Mouse (Mus musculus) heart, embryonic 10.5 days (tissue): Measurements from ENCODE around the gene Slc35b1. TPM values are rescaled to one million over a fixed set of nuclear protein-coding genes. Genes with fewer than 3 reads are reported as not detected.
"Not testable (repeated sequence)": the region's sequence is repeated elsewhere in the genome, so short reads cannot be mapped to it uniquely, and the experiment has no call there.

Experiments
- DNase-seq: peaks from one replicate; pipeline ENCODE4 v3.0.0-alpha.2; 2017; ENCODE audit warnings: low spot score
- H3K27ac ChIP-seq: fragments of 300-500 bp; sonication (generic); 2 replicates; pipeline ENCODE4 v1.5.1; 2016; ENCODE audit warnings: mild to moderate bottlenecking
- H3K27me3 ChIP-seq: fragments of 300-500 bp; sonication (generic); 2 replicates; pipeline ENCODE4 v1.6.1; 2016; ENCODE audit warnings: mild to moderate bottlenecking; ENCODE audit not compliant: poor library complexity, insufficient read depth, severe bottlenecking
- H3K36me3 ChIP-seq: fragments of 300-500 bp; sonication (generic); 2 replicates; pipeline ENCODE4 v1.6.1; 2016; ENCODE audit warnings: mild to moderate bottlenecking, moderate library complexity
- H3K4me1 ChIP-seq: fragments of 300-500 bp; sonication (generic); 2 replicates; pipeline ENCODE4 v1.6.1; 2016; ENCODE audit warnings: mild to moderate bottlenecking
- H3K4me3 ChIP-seq: fragments of 300-500 bp; sonication (generic); 2 replicates; pipeline ENCODE4 v1.5.1; 2016; ENCODE audit warnings: mild to moderate bottlenecking, moderate library complexity
- H3K9me3 ChIP-seq: fragments of 300-500 bp; sonication (generic); 2 replicates; pipeline ENCODE4 v1.6.1; 2016; ENCODE audit warnings: mild to moderate bottlenecking, moderate library complexity
- WGBS: fragments of 180-500 bp; shearing (Covaris S2); methylation state at CpG from one replicate; pipeline ENCODE4 v1.1.7; 2016; 5-methylcytosine and 5-hydroxymethylcytosine counted together
- polyA plus RNA-seq: library from polyadenylated mRNA; unstranded; fragments of >200 nt; fragmentation: Nextera tagmentation; extraction: Ambion mirVana; gene quantifications from 2 replicates; pipeline ENCODE4 v1.2.1, GENCODE M21; 2016

The Slc35b1 gene
- polyA plus RNA-seq, 1 experiment from 2014 or later, result 119 TPM

- Histone ChIP-seq H3K27me3 (peaks cover 7% of the 10 kb centered on the region), H3K4me3 (no peak overlapping the region), H3K4me1 (peaks cover 29% of the 10 kb centered on the region), H3K9me3 (no peaks in the 10 kb centered on the region), H3K36me3 (no peaks in the 10 kb centered on the region), H3K27ac (peak overlapping the region; percentile 85)
- DNase-seq, result no peak
- WGBS, result 71% methylated on average over 16 of the region's 16 CpGs
These were observed 19.2 kb downstream of the Slc35b1 start for GRCm38 (mm10) chr11:95403382-95404340.

GRCm38 (mm10) chr11:95405771-95406170, 21.3 kb downstream of the Slc35b1 start:
- Histone ChIP-seq H3K9me3 (no peaks in the 10 kb centered on the region), H3K27ac (no peak overlapping the region), H3K4me3 (no peak overlapping the region), H3K27me3 (no peaks in the 10 kb centered on the region), H3K36me3 (no peaks in the 10 kb centered on the region), H3K4me1 (peaks cover 24% of the 10 kb centered on the region)
- DNase-seq, result no peak
- 81% methylated on average over 4 of the region's 4 CpGs for WGBS

DNA sequence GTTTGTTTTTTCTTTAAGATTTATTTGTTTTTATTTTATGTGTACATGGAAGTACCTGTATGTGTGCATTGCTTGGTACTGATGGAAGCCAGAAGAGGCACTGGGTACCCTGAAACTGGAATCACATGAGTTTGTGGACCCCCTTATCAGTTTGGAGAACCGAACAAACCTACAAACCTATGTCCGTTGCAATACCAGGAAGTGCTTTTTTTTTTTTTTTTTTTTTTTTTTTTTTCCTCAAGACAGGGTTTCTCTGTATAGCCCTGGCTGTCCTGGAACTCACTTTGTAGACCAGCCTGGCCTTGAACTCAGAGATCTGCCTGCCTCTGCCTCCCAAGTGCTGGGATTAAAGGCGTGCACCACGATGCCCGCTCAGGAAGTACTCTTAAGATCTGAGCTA, 21.9 kb downstream of the Slc35b1 start:
- H3K9me3 ChIP-seq, H3K27me3 ChIP-seq, H3K36me3 ChIP-seq, H3K27ac ChIP-seq, DNase-seq, H3K4me3 ChIP-seq: not testable (repeated sequence)
- H3K4me1 ChIP-seq, result peaks cover 24% of the 10 kb centered on the region
- WGBS, result 91% methylated on average over 5 of the region's 5 CpGs

GRCm38 (mm10) chr11:95409450-95410112, 25.1 kb downstream of the Slc35b1 start:
- H3K9me3 ChIP-seq, result no peaks in the 10 kb centered on the region
- WGBS, result 81% methylated on average over 10 of the region's 10 CpGs
- DNase-seq, result no peak
- no peak overlapping the region for H3K4me3 ChIP-seq
- H3K36me3 ChIP-seq, result no peaks in the 10 kb centered on the region
- H3K27me3 ChIP-seq, result no peaks in the 10 kb centered on the region
- H3K4me1 ChIP-seq, result no peaks in the 10 kb centered on the region
- H3K27ac ChIP-seq, result no peak overlapping the region

DNA sequence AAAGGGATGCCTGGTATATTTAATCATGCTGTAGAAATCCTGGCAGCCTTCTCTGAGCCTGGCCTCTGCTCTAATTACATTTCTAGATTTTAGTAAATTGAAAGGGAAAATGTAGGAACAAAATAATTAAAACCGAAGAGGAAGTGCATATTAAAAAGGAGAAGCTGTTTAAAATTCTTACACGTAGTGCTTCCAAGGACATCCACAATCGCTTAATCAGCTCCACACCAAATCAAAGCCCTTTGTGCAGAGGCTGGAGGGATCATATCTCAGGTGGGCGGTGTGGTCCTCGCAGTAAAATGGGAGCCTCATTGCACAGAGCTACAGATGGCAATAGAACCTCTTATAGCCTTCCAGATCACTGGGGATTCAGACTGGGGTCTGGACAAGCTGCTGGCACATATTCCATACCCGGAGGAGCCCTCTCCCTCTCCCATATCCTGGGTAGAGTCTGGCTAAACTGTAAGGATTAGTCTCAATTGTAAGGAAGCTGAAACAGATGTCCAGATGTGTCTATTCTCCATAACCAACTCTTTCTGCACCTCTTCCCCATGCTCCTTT, 27.0 kb downstream of the Slc35b1 start:
- Histone ChIP-seq H3K4me1 (peaks cover 13% of the 10 kb centered on the region), H3K9me3 (no peaks in the 10 kb centered on the region), H3K4me3 (no peak overlapping the region), H3K27me3 (no peaks in the 10 kb centered on the region), H3K36me3 (no peaks in the 10 kb centered on the region), H3K27ac (no peak overlapping the region)
- DNase-seq, result no peak
- 75% methylated on average over 6 of the region's 6 CpGs for WGBS

DNA sequence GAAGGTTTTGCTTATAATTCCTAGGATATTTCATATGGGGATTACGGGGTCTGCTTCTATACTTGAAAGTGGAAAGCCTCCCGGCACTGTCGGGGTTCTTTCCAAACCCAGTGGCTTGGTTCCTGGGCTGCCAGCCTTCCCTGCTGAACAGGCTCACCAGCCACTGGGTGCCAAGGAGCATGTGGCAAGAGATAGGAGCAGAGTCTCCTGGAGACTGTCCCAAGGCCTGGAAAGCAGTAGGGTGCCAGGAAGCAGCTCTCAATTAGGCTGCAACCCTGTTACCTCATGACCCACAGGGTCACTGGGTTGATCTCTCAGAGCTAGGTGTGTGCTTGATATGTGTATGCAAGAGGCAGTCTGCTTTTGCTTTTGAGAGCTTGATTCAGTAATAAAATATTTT, 28.1 kb downstream of the Slc35b1 start:
- Histone ChIP-seq H3K9me3 (no peaks in the 10 kb centered on the region), H3K4me1 (peaks cover 13% of the 10 kb centered on the region), H3K36me3 (no peaks in the 10 kb centered on the region), H3K4me3 (no peak overlapping the region), H3K27me3 (no peaks in the 10 kb centered on the region), H3K27ac (no peak overlapping the region)
- DNase-seq, result no peak
- WGBS, result 85% methylated on average over 3 of the region's 3 CpGs

DNA sequence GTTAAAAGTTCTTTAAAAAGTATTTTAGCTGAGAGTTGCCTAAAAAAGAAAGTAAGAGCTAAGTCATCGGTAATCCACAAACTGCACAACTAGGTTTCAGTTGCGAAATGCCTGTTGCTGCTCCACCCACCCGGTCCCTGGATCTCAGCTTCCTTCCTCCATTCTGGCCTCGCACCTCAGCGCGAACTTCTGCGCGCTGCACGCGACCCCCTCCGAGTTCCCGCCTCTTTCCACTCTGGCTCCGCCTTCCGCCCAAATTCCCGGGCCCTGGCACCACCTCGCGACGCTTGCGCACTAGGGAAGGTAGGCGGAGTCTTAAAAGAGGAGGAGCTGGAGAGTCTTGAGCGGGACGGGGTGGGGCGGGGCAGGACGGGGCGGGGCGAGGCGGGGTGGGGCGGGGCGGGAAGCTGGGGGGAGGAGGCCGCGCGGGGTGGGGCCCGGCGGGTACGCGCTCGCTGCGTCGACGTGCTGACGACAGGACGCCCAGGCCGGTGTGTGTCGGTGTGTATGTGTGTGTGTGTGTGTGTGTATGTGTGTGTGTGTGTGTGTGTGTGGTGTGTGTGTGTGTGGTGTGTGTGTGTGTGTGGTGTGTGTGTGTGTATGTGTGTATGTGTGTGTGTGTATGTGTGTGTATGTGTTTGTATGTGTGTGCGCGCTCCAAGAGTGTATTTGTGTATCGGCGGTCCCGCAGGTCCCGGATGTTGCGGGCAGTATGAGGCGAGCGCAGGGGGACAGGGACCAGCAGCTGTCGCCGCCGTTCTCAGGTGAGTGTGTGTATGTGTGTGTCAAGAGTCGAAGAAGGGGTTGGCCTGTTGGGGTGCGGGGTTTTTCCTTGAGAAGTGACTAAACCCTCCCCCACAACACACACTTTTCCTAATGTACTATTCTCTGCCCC, 29.4 kb downstream of the Slc35b1 start, which contains the start of gene Spop:
Gene Spop (plus strand): TSS at position 440 of the 895 bp plus-strand sequence.
- H3K27me3 ChIP-seq, result no peaks in the 10 kb centered on the region
- H3K9me3 ChIP-seq, result no peaks in the 10 kb centered on the region
- H3K4me1 ChIP-seq, result peaks cover 13% of the 10 kb centered on the region
- peak within 1 kb of the TSS; percentile 89 for H3K27ac ChIP-seq
- peak within 1 kb of the TSS; percentile 77 for H3K4me3 ChIP-seq
- no peaks in the 10 kb centered on the region for H3K36me3 ChIP-seq
- 3% methylated on average over 49 of the region's 58 CpGs for WGBS
- DNase-seq, result peak; percentile 97

- peak overlapping the region; percentile 77 for H3K4me3 ChIP-seq
- peaks cover 13% of the 10 kb centered on the region for H3K4me1 ChIP-seq
- H3K27me3 ChIP-seq, result no peaks in the 10 kb centered on the region
- under 1% methylated on average over 28 of the region's 28 CpGs for WGBS
- DNase-seq, result peak; percentile 99
- 0 out of 2 replicates have a peak, but pooled peaks cover 2% of the 10 kb centered on the region for H3K36me3 ChIP-seq
- peak overlapping the region; percentile 89 for H3K27ac ChIP-seq
- no peaks in the 10 kb centered on the region for H3K9me3 ChIP-seq
These were observed 30.2 kb downstream of the Slc35b1 start for GRCm38 (mm10) chr11:95414536-95415161.

- no peak for DNase-seq
- Histone ChIP-seq H3K9me3 (no peaks in the 10 kb centered on the region), H3K27ac (peak overlapping the region; percentile 89; the same call in 1 of the 2 replicates), H3K4me3 (peak overlapping the region; percentile 77), H3K36me3 (peaks cover 5% of the 10 kb centered on the region; the same call in 1 of the 2 replicates), H3K4me1 (peaks cover 13% of the 10 kb centered on the region), H3K27me3 (no peaks in the 10 kb centered on the region)
These were observed 31.4 kb downstream of the Slc35b1 start for GRCm38 (mm10) chr11:95415931-95416330.

- H3K4me1 ChIP-seq, result peaks cover 13% of the 10 kb centered on the region
- H3K27me3 ChIP-seq, result no peaks in the 10 kb centered on the region
- peaks cover 5% of the 10 kb centered on the region; the same call in 1 of the 2 replicates for H3K36me3 ChIP-seq
- H3K4me3 ChIP-seq, result no peak overlapping the region
- no peaks in the 10 kb centered on the region for H3K9me3 ChIP-seq
- no peak overlapping the region for H3K27ac ChIP-seq
- WGBS, result 77% methylated on average over 5 of the region's 5 CpGs
- DNase-seq, result no peak
These were observed 32.8 kb downstream of the Slc35b1 start for GRCm38 (mm10) chr11:95417341-95417740.

DNA sequence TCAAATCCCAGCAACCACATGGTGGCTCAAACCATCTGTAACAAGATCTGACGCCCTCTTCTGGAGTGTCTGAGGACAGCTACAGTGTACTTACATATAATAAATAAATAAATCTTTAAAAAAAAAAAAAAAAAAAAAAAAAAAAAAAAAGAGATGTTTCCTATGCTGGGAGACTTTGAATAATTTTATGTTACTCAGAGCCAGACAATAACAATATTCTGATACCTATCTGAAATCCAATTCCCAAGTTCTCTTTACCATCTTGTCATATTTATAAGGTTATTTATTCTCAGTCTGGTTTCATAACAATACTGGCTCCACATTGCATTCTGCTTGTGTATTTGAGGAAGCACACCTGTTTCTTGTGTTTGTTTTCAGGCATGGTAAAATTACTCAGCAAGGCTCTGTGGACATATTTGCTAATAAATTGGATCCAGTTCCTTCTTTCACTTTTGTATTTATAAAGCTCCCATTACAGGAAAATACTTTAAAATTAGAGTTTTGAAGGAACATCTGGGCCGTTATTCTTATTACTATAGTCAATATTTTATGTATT, 36.5 kb downstream of the Slc35b1 start:
- H3K36me3 ChIP-seq, result peaks cover 8% of the 10 kb centered on the region; the same call in 1 of the 2 replicates
- 70% methylated on average over 2 of the region's 2 CpGs for WGBS
- H3K27ac ChIP-seq, result no peak overlapping the region
- peaks cover 4% of the 10 kb centered on the region for H3K4me1 ChIP-seq
- H3K27me3 ChIP-seq, result no peaks in the 10 kb centered on the region
- DNase-seq, result no peak
- H3K4me3 ChIP-seq, result no peak overlapping the region
- no peaks in the 10 kb centered on the region for H3K9me3 ChIP-seq
